Mouse (Mus musculus) midbrain, embryonic 10.5 days (tissue): ENCODE measurements around the gene Mroh8. TPM values are rescaled to one million over a fixed set of nuclear protein-coding genes. Genes with fewer than 3 reads are reported as not detected.
A peak's percentile ranks its signal among the peaks of the same experiment; 100 is the strongest.
"Not testable (repeated sequence)": the region's sequence is repeated elsewhere in the genome, so short reads cannot be mapped to it uniquely, and the experiment has no call there.

Experiments used
- DNase-seq: peaks from one replicate; pipeline ENCODE4 v3.0.0-alpha.2; 2017; ENCODE audit warnings: low spot score
- H3K27ac ChIP-seq: fragments of 300-500 bp; sonication (generic); replicated peaks from 2 replicates; pipeline ENCODE4 v1.5.1; 2016; ENCODE audit warnings: mild to moderate bottlenecking
- H3K27me3 ChIP-seq: fragments of 300-500 bp; sonication (generic); 2 replicates; pipeline ENCODE4 v1.6.1; 2016; ENCODE audit warnings: low read depth, mild to moderate bottlenecking; ENCODE audit not compliant: poor library complexity, severe bottlenecking
- H3K36me3 ChIP-seq: fragments of 300-500 bp; sonication (generic); 2 replicates; pipeline ENCODE4 v1.6.1; 2016; ENCODE audit warnings: mild to moderate bottlenecking, moderate library complexity
- H3K4me1 ChIP-seq: fragments of 300-500 bp; sonication (generic); 2 replicates; pipeline ENCODE4 v1.6.1; 2016
- H3K4me3 ChIP-seq: fragments of 300-500 bp; sonication (generic); 2 replicates; pipeline ENCODE4 v1.5.1; 2016; ENCODE audit warnings: mild to moderate bottlenecking, moderate library complexity
- H3K9me3 ChIP-seq: fragments of 300-500 bp; sonication (generic); replicated peaks from 2 replicates; pipeline ENCODE4 v1.6.1; 2016; ENCODE audit warnings: mild to moderate bottlenecking
- WGBS: fragments of 180-500 bp; shearing (Covaris S2); methylation state at CpG from one replicate; pipeline ENCODE4 v1.1.7; 2016; 5-methylcytosine and 5-hydroxymethylcytosine counted together
- polyA plus RNA-seq: library from polyadenylated mRNA; unstranded; fragments of >200 nt; fragmentation: Nextera tagmentation; extraction: Ambion mirVana; gene quantifications from 2 replicates; pipeline ENCODE4 v1.2.1, GENCODE M21; 2016

The Mroh8 gene
- polyA plus RNA-seq, 1 experiment from 2014 or later = 0.86 TPM

- Histone ChIP-seq H3K4me1 (peaks cover 23% of the 10 kb centered on the region), H3K27ac (peak overlapping the region; percentile 100), H3K9me3 (peaks cover 10% of the 10 kb centered on the region; the same call in 1 of the 2 replicates), H3K4me3 (peak overlapping the region; percentile 80), H3K36me3 (peaks cover 37% of the 10 kb centered on the region), H3K27me3 (no peaks in the 10 kb centered on the region)
- 2% methylated on average over 47 of the region's 49 CpGs for WGBS
- no peak for DNase-seq
Measured at GRCm38 (mm10) chr2:157203459-157204365, 75.6 kb downstream of the Mroh8 start.

GRCm38 (mm10) chr2:157203026-157203425, 76.3 kb downstream of the Mroh8 start:
- DNase-seq = no peak
- peak overlapping the region; percentile 100; the same call in 1 of the 2 replicates for H3K27ac ChIP-seq
- peak overlapping the region; percentile 80 for H3K4me3 ChIP-seq
- peaks cover 42% of the 10 kb centered on the region for H3K36me3 ChIP-seq
- H3K9me3 ChIP-seq = peaks cover 10% of the 10 kb centered on the region; the same call in 1 of the 2 replicates
- no peaks in the 10 kb centered on the region for H3K27me3 ChIP-seq
- peaks cover 23% of the 10 kb centered on the region for H3K4me1 ChIP-seq

GRCm38 (mm10) chr2:157202361-157202760, 77.0 kb downstream of the Mroh8 start:
- Histone ChIP-seq H3K9me3 (peaks cover 4% of the 10 kb centered on the region; the same call in 1 of the 2 replicates), H3K27ac (no peak overlapping the region), H3K27me3 (no peaks in the 10 kb centered on the region), H3K36me3 (peaks cover 47% of the 10 kb centered on the region), H3K4me1 (peaks cover 23% of the 10 kb centered on the region), H3K4me3 (no peak overlapping the region)
- DNase-seq = no peak
- WGBS = 89% methylated on average over 6 of the region's 6 CpGs

- Histone ChIP-seq H3K36me3 (peaks cover 57% of the 10 kb centered on the region), H3K9me3 (no peaks in the 10 kb centered on the region; the same call in 1 of the 2 replicates), H3K27me3 (no peaks in the 10 kb centered on the region), H3K27ac (no peak overlapping the region), H3K4me3 (no peak overlapping the region), H3K4me1 (peaks cover 23% of the 10 kb centered on the region)
- WGBS = 91% methylated on average over 6 of the region's 6 CpGs
- no peak for DNase-seq
Measured at GRCm38 (mm10) chr2:157201081-157201830, 78.1 kb downstream of the Mroh8 start.

- peaks cover 86% of the 10 kb centered on the region for H3K36me3 ChIP-seq
- H3K4me1 ChIP-seq = peaks cover 13% of the 10 kb centered on the region
- H3K9me3 ChIP-seq, H3K27ac ChIP-seq, H3K4me3 ChIP-seq, DNase-seq, H3K27me3 ChIP-seq: not testable (repeated sequence)
- 96% methylated on average over 11 of the region's 11 CpGs for WGBS
Measured at GRCm38 (mm10) chr2:157198405-157198804, 80.9 kb downstream of the Mroh8 start.

- Histone ChIP-seq H3K4me1 (no peaks in the 10 kb centered on the region), H3K27ac (no peak overlapping the region), H3K4me3 (no peak overlapping the region), H3K36me3 (peaks cover 100% of the 10 kb centered on the region), H3K27me3 (no peaks in the 10 kb centered on the region), H3K9me3 (no peaks in the 10 kb centered on the region)
- WGBS = 96% methylated on average over 4 of the region's 4 CpGs
- DNase-seq = no peak
Measured at GRCm38 (mm10) chr2:157190651-157191050, 88.7 kb downstream of the Mroh8 start.

GRCm38 (mm10) chr2:157187223-157187622, 92.1 kb downstream of the Mroh8 start:
- H3K36me3 ChIP-seq = peaks cover 100% of the 10 kb centered on the region
- H3K4me1 ChIP-seq = no peaks in the 10 kb centered on the region
- WGBS = 90% methylated on average over 4 of the region's 4 CpGs
- DNase-seq = no peak
- no peaks in the 10 kb centered on the region for H3K27me3 ChIP-seq
- no peak overlapping the region for H3K4me3 ChIP-seq
- no peak overlapping the region for H3K27ac ChIP-seq
- no peaks in the 10 kb centered on the region for H3K9me3 ChIP-seq

- H3K9me3 ChIP-seq = no peaks in the 10 kb centered on the region
- 53% methylated on average over 5 of the region's 5 CpGs for WGBS
- no peak for DNase-seq
- H3K4me3 ChIP-seq = no peak overlapping the region
- H3K36me3 ChIP-seq = peaks cover 100% of the 10 kb centered on the region
- no peak overlapping the region for H3K27ac ChIP-seq
- no peaks in the 10 kb centered on the region for H3K4me1 ChIP-seq
- no peaks in the 10 kb centered on the region for H3K27me3 ChIP-seq
Measured at GRCm38 (mm10) chr2:157186504-157186903, 92.8 kb downstream of the Mroh8 start.

- WGBS = 89% methylated on average over 13 of the region's 13 CpGs
- Histone ChIP-seq H3K9me3 (no peaks in the 10 kb centered on the region), H3K4me1 (no peaks in the 10 kb centered on the region), H3K4me3 (no peak overlapping the region), H3K27me3 (no peaks in the 10 kb centered on the region), H3K27ac (no peak overlapping the region), H3K36me3 (peaks cover 99% of the 10 kb centered on the region)
- no peak for DNase-seq
Measured at GRCm38 (mm10) chr2:157185022-157185660, 94.2 kb downstream of the Mroh8 start.

- H3K27ac ChIP-seq = no peak overlapping the region
- no peaks in the 10 kb centered on the region for H3K27me3 ChIP-seq
- H3K4me1 ChIP-seq = no peaks in the 10 kb centered on the region
- DNase-seq = no peak
- no peak overlapping the region for H3K4me3 ChIP-seq
- H3K9me3 ChIP-seq = no peaks in the 10 kb centered on the region
- 89% methylated on average over 6 of the region's 6 CpGs for WGBS
- peaks cover 85% of the 10 kb centered on the region for H3K36me3 ChIP-seq
Measured at GRCm38 (mm10) chr2:157178167-157178566, 101.2 kb downstream of the Mroh8 start.

GRCm38 (mm10) chr2:157176248-157176647, 103.1 kb downstream of the Mroh8 start:
- no peak for DNase-seq
- Histone ChIP-seq H3K36me3 (peaks cover 83% of the 10 kb centered on the region), H3K27ac (no peak overlapping the region), H3K4me3 (no peak overlapping the region), H3K27me3 (no peaks in the 10 kb centered on the region), H3K9me3 (no peaks in the 10 kb centered on the region), H3K4me1 (peaks cover 5% of the 10 kb centered on the region)
- 93% methylated on average over 3 of the region's 3 CpGs for WGBS

GRCm38 (mm10) chr2:157174416-157174815, 104.9 kb downstream of the Mroh8 start:
- Histone ChIP-seq H3K27ac (no peak overlapping the region), H3K4me3 (no peak overlapping the region), H3K4me1 (peaks cover 23% of the 10 kb centered on the region), H3K9me3 (no peaks in the 10 kb centered on the region), H3K36me3 (peaks cover 75% of the 10 kb centered on the region), H3K27me3 (no peaks in the 10 kb centered on the region)
- 81% methylated on average over 5 of the region's 5 CpGs for WGBS
- DNase-seq = no peak
